Mouse (Mus musculus) thymus, adult 18-20 months (tissue): ENCODE measurements at regions not wholly inside any gene's neighbourhood (a gene's known extent, or its start where the extent isn't known, plus 50 kb on each side); places are given as distances from the start of the nearest gene placed in this dataset.
"Not testable (repeated sequence)": the region's sequence is repeated elsewhere in the genome, so short reads cannot be mapped to it uniquely, and the experiment has no call there.

ENCODE experiments used
- DNase-seq, 2 experiments: peaks; one replicate each; pipeline ENCODE4 v3.0.0; 2022; ENCODE audit warnings: mixed read lengths in 2 of 2

- no peak for DNase-seq
Measured at GRCm38 (mm10) chr3:149097026-149097425, 106.7 kb upstream of the Adgrl2 start.

GRCm38 (mm10) chr3:149092649-149093048, 102.3 kb upstream of the Adgrl2 start:
- DNase-seq = no peak

- DNase-seq = no peak
Measured at GRCm38 (mm10) chr3:149090103-149090502, 99.7 kb upstream of the Adgrl2 start.

DNA sequence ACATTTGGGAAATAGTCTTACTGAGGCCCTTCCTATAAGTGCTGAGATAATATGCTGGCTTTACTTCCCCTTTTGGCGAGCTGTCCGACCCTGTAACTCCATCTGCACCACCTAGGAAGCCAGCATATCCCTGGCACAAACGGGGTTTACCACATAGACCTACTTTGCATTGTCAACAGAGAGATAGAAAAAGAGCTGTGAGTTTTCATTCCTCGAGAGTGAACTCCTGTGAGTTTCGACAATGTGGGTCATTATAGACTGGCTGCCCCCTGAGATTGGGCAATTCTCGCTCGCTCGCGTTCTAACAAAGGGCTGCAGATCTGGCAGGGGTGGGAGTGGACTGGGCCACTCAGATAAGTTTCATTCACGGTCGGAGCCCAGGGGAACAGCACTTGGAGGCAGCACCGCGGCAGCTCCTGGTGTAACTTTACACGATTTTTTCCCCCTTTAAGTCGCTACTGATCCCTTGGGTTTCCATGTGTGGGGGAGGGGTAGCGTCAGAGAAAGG, 98.3 kb upstream of the Adgrl2 start:
- no peak for DNase-seq

- DNase-seq = no peak
Measured at GRCm38 (mm10) chr3:149087488-149087887, 97.1 kb upstream of the Adgrl2 start.

GRCm38 (mm10) chr3:149086704-149087103, 96.3 kb upstream of the Adgrl2 start:
- DNase-seq = no peak

- DNase-seq = no peak
Measured at GRCm38 (mm10) chr3:149086086-149086485, 95.7 kb upstream of the Adgrl2 start.

GRCm38 (mm10) chr3:149084861-149085598, 94.7 kb upstream of the Adgrl2 start:
- DNase-seq = no peak

DNA sequence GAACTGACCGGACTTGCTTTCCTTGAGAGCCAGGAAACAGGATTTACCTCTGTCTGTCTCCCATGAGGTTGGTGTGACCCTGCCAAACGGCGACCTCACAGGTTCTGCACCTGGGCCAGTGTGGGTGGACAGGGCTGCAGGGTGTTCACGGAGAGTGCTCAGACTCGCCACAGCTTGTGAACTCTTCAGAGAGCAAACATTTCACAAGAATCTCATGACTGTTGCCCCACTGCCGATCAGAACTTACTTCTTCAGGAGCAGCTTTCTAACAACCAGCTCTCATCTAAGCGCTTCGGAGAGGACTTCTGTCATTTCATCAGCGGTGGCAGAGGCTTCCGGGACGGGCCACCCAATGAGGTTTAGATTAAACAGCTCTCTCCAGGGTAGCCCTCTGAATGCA, 93.0 kb upstream of the Adgrl2 start:
- no peak for DNase-seq

DNA sequence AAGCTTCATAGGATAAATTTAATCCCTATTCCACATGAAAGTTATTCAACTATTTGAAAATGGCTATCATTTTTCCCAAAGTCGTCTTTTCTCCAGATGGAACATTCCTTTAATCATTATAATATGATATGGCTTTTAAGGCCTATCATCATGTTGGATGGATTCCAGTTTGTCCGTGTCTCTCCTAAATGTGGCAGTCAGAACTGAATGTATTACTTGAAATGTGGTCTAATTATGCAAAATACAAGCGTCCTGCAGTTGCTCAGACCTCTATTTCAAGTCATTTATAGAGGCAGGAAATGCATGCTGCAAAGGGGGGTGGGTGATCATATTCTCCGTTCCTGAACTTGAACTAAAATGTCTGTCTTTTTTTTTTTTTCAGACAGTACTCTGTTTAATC, 88.5 kb upstream of the Adgrl2 start:
- DNase-seq = no peak

DNA sequence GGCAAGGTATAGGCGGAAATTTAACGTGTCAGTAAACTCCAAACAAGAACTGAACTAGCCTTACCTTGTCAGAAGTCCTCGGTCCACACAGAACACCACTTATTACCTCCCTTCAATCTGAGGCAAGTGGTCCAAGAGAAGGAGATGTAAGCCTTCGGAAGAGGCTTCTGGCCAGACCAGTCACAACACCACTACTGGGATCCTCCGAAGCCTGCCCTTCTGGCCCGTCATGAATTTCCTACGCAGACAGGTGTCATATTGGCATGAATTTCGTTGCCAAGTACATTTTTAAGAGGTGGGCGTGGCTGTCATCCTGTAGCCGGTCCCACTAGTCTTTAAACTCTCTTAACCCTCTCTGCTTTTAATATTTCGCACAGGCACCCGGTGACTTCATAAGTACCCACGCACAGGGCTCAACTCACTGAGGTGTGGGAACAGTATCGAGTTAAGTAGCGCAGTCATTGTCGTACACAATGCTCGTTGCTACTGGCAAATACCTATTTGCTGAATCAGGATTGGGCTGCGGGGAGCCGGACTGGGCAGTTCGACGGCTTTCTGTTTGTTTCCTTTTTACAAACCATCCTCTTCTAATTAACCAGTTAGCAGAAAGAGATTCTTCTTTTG, 86.7 kb upstream of the Adgrl2 start:
- DNase-seq = no peak

- no peak for DNase-seq
Measured at GRCm38 (mm10) chr3:149075488-149075851, 85.1 kb upstream of the Adgrl2 start.

- no peak for DNase-seq
Measured at GRCm38 (mm10) chr3:149074658-149075487, 84.5 kb upstream of the Adgrl2 start.

- DNase-seq = no peak
Measured at GRCm38 (mm10) chr3:149070201-149070600, 79.8 kb upstream of the Adgrl2 start.

GRCm38 (mm10) chr3:149069436-149069835, 79.1 kb upstream of the Adgrl2 start:
- no peak for DNase-seq

DNA sequence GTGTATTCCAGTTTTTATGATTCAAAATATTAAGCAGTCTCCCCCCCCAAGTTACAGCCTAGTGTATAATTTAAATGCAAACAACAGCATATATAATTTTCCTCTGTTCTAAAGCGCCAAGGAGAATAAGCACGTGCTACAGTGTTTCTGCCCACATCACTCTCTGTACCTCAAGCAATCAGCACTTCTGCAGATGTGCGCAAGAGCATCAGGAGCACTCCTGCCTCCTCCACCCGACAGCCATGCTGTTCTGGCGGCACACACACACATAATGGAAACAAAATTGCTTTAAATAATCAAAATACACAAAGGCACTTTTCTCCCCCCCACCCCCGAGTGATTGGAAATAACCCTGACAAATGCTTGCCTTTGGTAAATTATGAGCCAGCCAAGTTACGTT, 78.5 kb upstream of the Adgrl2 start:
- no peak for DNase-seq

DNA sequence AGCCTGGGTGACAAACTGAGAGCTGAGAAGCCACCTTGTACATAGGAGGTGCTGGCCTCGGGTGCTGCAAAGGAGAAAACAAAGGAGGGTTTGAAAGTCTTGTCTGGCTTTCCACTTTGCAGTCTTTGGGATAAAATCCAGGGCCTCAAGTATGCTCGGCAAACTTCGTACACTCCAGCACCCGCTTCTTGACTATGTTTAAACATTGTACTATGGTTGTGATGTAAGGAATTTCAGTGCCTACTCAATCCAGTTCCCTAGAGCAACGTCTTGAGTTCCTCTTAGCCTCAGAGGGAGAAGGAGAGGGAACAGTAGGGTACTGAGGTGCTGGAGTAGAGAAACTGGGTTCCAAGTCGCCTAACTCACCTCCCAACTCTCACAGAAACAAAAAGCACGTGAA, 77.4 kb upstream of the Adgrl2 start:
- DNase-seq = no peak

GRCm38 (mm10) chr3:149055077-149055476, 64.7 kb upstream of the Adgrl2 start:
- no peak for DNase-seq

- not testable (repeated sequence) for DNase-seq
Measured at GRCm38 (mm10) chr3:149052295-149052902, 62.0 kb upstream of the Adgrl2 start.

GRCm38 (mm10) chr3:149045343-149045742, 55.0 kb upstream of the Adgrl2 start:
- DNase-seq = no peak

- DNase-seq = no peak
Measured at GRCm38 (mm10) chr3:149043901-149044300, 53.5 kb upstream of the Adgrl2 start.

- DNase-seq = no peak
Measured at GRCm38 (mm10) chr3:149042527-149042926, 52.2 kb upstream of the Adgrl2 start.

- no peak for DNase-seq
Measured at GRCm38 (mm10) chr3:149041188-149041587, 50.8 kb upstream of the Adgrl2 start.
